Mouse (Mus musculus): ENCODE measurements around the gene Spem1. TPM values are rescaled to one million over a fixed set of nuclear protein-coding genes. Genes with fewer than 3 reads are reported as not detected.
"Not testable (repeated sequence)": the region's sequence is repeated elsewhere in the genome, so short reads cannot be mapped to it uniquely, and the experiment has no call there.

Gene Spem1
- polyA plus RNA-seq (2014; fragmentation: Nextera tagmentation; extraction: Ambion mirVana) = 0.40 and 0.44 TPM in 2 replicates

DNA sequence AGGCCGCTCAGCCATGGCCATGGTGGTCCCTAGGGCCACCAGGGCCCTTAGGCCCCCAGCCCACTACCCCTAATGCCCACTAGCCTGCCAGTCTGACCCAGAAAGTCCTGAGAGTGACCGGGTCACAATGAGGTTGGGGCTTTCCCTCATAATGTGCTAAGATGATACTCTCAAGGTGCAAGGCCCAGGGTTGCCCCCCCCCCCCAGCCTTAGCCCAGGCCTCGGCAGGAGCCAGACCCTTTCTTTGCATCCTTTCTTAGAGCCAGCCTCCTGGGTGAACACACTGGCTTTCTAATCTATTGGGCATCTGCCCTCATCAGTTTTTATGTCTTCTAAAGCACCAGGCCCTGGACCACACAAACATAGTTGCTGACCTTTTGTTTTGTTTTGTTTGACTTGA is at the start of gene Spem1:
Spem1 (minus strand) TSS at position 101 of the 400 bp plus-strand sequence.
- ATAC-seq (ENCODE audit: low FRiP score) = no peak
- no peaks in the 10 kb centered on the region for H3K4me1 ChIP-seq (replicated peaks; ENCODE audit: control insufficient read depth, insufficient read depth, low read length)
- 84% methylated on average over 3 of the region's 3 CpGs for WGBS

GRCm38 (mm10) chr11:69870289-69871069 is 48.5 kb upstream of the Spem1 start:
- no peaks in the 10 kb centered on the region for H3K36me3 ChIP-seq (replicated peaks; ENCODE audit: control insufficient read depth, insufficient read depth)
- H3K4me2 ChIP-seq (replicated peaks) = no peak overlapping the region
- H3K9me3 ChIP-seq (ENCODE audit: control insufficient read depth, low read length) = no peaks in the 10 kb centered on the region
- H3K27ac ChIP-seq = no peak overlapping the region
- no peak for DNase-seq (ENCODE audit: low spot score)
- ATAC-seq (ENCODE audit: low FRiP score) = no peak
- no peak overlapping the region for H3K9ac ChIP-seq
- 93% methylated on average over 2 of the region's 2 CpGs for WGBS
- H3K4me1 ChIP-seq (replicated peaks; ENCODE audit: control insufficient read depth, insufficient read depth, low read length) = no peaks in the 10 kb centered on the region
- H3K27me3 ChIP-seq (ENCODE audit: control insufficient read depth, insufficient read depth, low read length) = no peaks in the 10 kb centered on the region
- no peak overlapping the region for H3K4me3 ChIP-seq (replicated peaks; ENCODE audit: low read length)

More for the DNA sequence above, at the start of gene Spem1:
- Histone ChIP-seq H3K36me3 (replicated peaks; ENCODE audit: control insufficient read depth, insufficient read depth) (peaks cover 36% of the 10 kb centered on the region), H3K4me2 (replicated peaks) (no peak within 1 kb of the TSS), H3K9ac (no peak within 1 kb of the TSS), H3K4me3 (replicated peaks; ENCODE audit: low read length) (no peak within 1 kb of the TSS), H3K27ac (no peak within 1 kb of the TSS), H3K9me3 (ENCODE audit: control insufficient read depth, low read length) (no peaks in the 10 kb centered on the region), H3K27me3 (ENCODE audit: control insufficient read depth, insufficient read depth, low read length) (no peaks in the 10 kb centered on the region)
- DNase-seq (ENCODE audit: low spot score) = no peak

DNA sequence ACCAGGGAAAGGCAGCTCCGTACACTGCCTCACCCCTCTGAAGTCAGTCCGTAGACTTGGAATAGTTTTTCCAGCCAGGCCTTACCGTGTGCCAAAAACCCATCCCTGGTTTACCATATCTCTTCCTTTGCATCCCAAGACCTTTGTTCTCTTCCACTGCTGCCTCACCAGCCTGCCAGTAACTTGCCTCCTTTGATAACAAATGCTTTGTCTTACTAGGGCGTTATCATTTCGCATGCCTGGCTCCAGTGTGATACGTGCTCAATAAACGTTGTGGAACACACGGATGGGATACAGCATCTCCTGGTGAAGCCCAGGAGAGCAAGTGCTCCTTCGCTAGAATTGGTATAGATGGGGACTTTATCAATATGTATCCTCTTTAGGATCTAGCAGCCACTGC is 45.4 kb upstream of the Spem1 start:
- no peaks in the 10 kb centered on the region for H3K9me3 ChIP-seq (ENCODE audit: control insufficient read depth, low read length)
- ATAC-seq (ENCODE audit: low FRiP score) = no peak

DNA sequence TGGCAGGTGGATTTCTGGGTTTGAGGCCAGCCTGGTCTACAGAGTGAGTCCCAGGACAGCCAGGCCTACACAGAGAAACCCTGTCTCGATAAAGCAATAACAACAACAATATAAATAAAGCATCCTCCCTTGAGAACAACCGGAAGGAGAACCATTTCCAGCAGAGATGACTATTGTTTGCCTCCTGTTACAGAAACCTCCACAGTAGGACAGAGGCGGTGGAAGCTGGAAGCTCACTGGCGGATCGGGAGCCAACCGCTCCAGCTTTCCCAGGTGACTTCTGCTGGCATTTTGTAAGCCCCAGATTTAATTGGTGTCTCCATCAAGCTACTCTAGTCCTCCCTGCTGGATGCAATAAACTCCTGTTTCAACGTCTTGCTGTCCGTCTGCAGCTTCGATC is 43.6 kb upstream of the Spem1 start:
- H3K9me3 ChIP-seq (ENCODE audit: control insufficient read depth, low read length) = no peaks in the 10 kb centered on the region
- DNase-seq (ENCODE audit: low spot score) (no peak), ATAC-seq (ENCODE audit: low FRiP score) (no peak)
- WGBS = 78% methylated on average over 9 of the region's 9 CpGs
- H3K9ac ChIP-seq = no peak overlapping the region
- H3K4me3 ChIP-seq (replicated peaks; ENCODE audit: low read length) = no peak overlapping the region
- H3K36me3 ChIP-seq (replicated peaks; ENCODE audit: control insufficient read depth, insufficient read depth) = no peaks in the 10 kb centered on the region
- no peak overlapping the region for H3K4me2 ChIP-seq (replicated peaks)
- H3K27me3 ChIP-seq (ENCODE audit: control insufficient read depth, insufficient read depth, low read length) = no peaks in the 10 kb centered on the region
- H3K27ac ChIP-seq = no peak overlapping the region
- no peaks in the 10 kb centered on the region for H3K4me1 ChIP-seq (replicated peaks; ENCODE audit: control insufficient read depth, insufficient read depth, low read length)

More for the DNA sequence above, 45.4 kb upstream of the Spem1 start:
- Histone ChIP-seq H3K36me3 (replicated peaks; ENCODE audit: control insufficient read depth, insufficient read depth) (no peaks in the 10 kb centered on the region), H3K4me1 (replicated peaks; ENCODE audit: control insufficient read depth, insufficient read depth, low read length) (no peaks in the 10 kb centered on the region), H3K27me3 (ENCODE audit: control insufficient read depth, insufficient read depth, low read length) (no peaks in the 10 kb centered on the region), H3K9ac (no peak overlapping the region), H3K27ac (no peak overlapping the region), H3K4me3 (replicated peaks; ENCODE audit: low read length) (no peak overlapping the region), H3K4me2 (replicated peaks) (no peak overlapping the region)
- 69% methylated on average over 9 of the region's 9 CpGs for WGBS
- DNase-seq (ENCODE audit: low spot score) = no peak

DNA sequence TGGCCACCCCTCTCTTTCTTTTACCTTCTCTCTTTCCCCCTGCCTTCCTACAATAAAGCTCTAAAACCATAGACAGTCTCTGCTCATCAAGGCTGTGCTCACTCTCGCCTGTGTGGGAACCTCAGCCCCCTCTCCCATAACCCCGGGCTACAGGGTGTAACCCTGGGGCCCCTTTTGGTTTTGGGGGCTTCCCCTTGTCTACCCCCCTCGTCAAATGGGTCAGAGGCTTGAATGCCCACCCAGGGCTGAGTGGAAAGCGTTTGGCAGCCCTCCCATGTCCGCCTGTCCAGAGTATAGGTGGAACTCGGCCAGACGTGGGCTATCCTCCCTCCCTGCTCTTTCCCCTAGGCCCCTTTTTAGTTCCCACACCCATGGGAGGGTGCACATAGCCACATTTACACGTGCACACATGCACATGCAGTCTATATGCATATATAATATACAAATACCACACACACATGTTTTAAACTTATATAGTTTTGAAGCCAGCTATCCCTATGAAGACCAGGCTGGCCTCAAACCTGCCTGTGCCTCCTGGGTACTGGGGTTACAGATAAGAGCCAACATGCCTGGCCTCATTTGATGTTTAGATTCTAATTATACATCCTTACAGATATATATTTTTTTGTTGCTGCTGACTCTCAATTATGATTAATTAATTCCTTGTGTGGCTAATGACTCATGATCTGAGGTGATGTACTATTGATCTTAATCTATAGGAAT is 42.3 kb upstream of the Spem1 start:
- no peak overlapping the region for H3K4me3 ChIP-seq (replicated peaks; ENCODE audit: low read length)
- no peak overlapping the region for H3K9ac ChIP-seq
- DNase-seq (ENCODE audit: low spot score) (no peak), ATAC-seq (ENCODE audit: low FRiP score) (no peak)
- no peaks in the 10 kb centered on the region for H3K36me3 ChIP-seq (replicated peaks; ENCODE audit: control insufficient read depth, insufficient read depth)
- H3K9me3 ChIP-seq (ENCODE audit: control insufficient read depth, low read length) = no peaks in the 10 kb centered on the region
- WGBS = 56% methylated on average over 8 of the region's 8 CpGs
- H3K27me3 ChIP-seq (ENCODE audit: control insufficient read depth, insufficient read depth, low read length) = 0 out of 2 replicates have a peak, but pooled peaks cover 4% of the 10 kb centered on the region
- H3K27ac ChIP-seq = no peak overlapping the region
- H3K4me1 ChIP-seq (replicated peaks; ENCODE audit: control insufficient read depth, insufficient read depth, low read length) = no peaks in the 10 kb centered on the region
- no peak overlapping the region for H3K4me2 ChIP-seq (replicated peaks)

DNA sequence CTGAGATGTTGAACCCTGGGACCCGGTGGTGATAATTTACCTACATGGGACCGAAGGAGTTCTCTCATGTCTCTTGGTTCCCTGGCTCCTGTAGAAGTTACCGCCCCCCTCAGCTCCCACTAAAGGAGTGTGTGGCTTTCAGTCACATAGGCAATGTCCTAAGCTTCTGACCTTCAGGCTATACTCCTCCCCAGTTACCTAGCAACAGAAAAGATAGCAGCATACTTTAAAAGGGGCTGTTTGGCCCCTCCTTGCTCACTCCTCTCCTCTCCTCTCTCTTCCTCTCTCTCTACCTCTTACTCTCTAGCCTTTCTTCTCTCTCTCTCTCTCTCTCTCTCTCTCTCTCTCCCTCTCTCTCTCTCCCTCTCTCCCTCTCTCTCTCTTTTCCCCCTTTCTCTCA is 41.7 kb upstream of the Spem1 start:
- not testable (repeated sequence) for H3K4me2 ChIP-seq (replicated peaks); ATAC-seq (ENCODE audit: low FRiP score); DNase-seq (ENCODE audit: low spot score); H3K27ac ChIP-seq; H3K9ac ChIP-seq; H3K36me3 ChIP-seq (replicated peaks; ENCODE audit: control insufficient read depth, insufficient read depth); H3K4me1 ChIP-seq (replicated peaks; ENCODE audit: control insufficient read depth, insufficient read depth, low read length); H3K9me3 ChIP-seq (ENCODE audit: control insufficient read depth, low read length); H3K4me3 ChIP-seq (replicated peaks; ENCODE audit: low read length)
- H3K27me3 ChIP-seq (ENCODE audit: control insufficient read depth, insufficient read depth, low read length) = peaks cover 10% of the 10 kb centered on the region; the same call in 1 of the 2 replicates
- 77% methylated on average over 3 of the region's 3 CpGs for WGBS

GRCm38 (mm10) chr11:69858113-69858998 is 36.4 kb upstream of the Spem1 start, which contains the start of gene Tnk1:
Gene Tnk1, minus strand, starts transcription at chr11:69858730.
- WGBS = 22% methylated on average over 30 of the region's 30 CpGs
- no peak for DNase-seq (ENCODE audit: low spot score)

DNA sequence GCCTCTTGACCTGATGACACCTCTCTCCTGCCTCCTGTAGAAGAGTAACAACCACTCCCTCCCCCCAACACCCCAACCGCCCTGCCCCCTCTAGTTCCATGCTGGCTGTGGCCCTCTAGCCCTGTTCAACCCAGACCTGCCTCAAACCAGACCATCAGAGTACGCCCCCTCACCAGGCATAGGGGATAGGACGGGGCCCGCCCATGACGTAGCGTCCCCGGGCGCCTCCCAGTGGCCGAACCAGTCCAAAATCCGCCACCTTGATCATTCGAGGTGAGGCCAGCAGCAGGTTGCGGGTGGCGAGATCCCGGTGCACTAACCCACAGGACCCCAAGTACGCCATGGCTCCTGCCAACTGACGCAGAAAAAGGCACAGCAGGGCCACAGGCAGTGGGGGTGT is 33.4 kb upstream of the Spem1 start:
- DNase-seq (ENCODE audit: low spot score) (no peak), ATAC-seq (ENCODE audit: low FRiP score) (no peak)
- 16% methylated on average over 16 of the region's 16 CpGs for WGBS

More at GRCm38 (mm10) chr11:69858113-69858998, 36.4 kb upstream of the Spem1 start, which contains the start of gene Tnk1:
- Histone ChIP-seq H3K9ac (no peak within 1 kb of the TSS), H3K36me3 (replicated peaks; ENCODE audit: control insufficient read depth, insufficient read depth) (no peaks in the 10 kb centered on the region), H3K27me3 (ENCODE audit: control insufficient read depth, insufficient read depth, low read length) (peaks cover 23% of the 10 kb centered on the region), H3K4me1 (replicated peaks; ENCODE audit: control insufficient read depth, insufficient read depth, low read length) (no peaks in the 10 kb centered on the region), H3K9me3 (ENCODE audit: control insufficient read depth, low read length) (no peaks in the 10 kb centered on the region), H3K4me2 (replicated peaks) (no peak within 1 kb of the TSS), H3K4me3 (replicated peaks; ENCODE audit: low read length) (no peak within 1 kb of the TSS), H3K27ac (no peak within 1 kb of the TSS)
- ATAC-seq (ENCODE audit: low FRiP score) = no peak

DNA sequence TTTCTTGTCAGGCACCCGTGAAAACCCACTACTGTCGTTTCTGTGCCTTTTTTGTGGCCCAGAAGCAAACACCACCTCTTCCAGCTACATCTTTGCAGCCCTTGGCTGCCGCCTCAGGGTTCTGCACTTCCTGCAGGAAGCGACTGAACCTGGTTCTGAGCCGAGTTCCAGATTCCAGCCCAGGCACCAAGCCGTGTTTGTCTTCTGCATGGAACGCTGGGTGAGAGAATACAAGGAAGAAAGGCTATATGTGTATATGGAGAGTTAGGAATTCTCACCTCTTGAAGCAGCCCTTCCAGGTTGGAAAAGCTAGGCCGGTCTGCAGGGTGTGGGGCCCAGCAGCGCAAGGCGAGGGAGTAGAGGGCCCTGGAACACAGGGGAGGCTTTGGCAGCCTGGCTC is 32.7 kb upstream of the Spem1 start:
- Histone ChIP-seq H3K4me3 (replicated peaks; ENCODE audit: low read length) (no peak overlapping the region), H3K9ac (no peak overlapping the region), H3K4me1 (replicated peaks; ENCODE audit: control insufficient read depth, insufficient read depth, low read length) (no peaks in the 10 kb centered on the region), H3K27me3 (ENCODE audit: control insufficient read depth, insufficient read depth, low read length) (peaks cover 20% of the 10 kb centered on the region), H3K4me2 (replicated peaks) (no peak overlapping the region), H3K9me3 (ENCODE audit: control insufficient read depth, low read length) (no peaks in the 10 kb centered on the region), H3K36me3 (replicated peaks; ENCODE audit: control insufficient read depth, insufficient read depth) (peaks cover 20% of the 10 kb centered on the region), H3K27ac (no peak overlapping the region)
- 88% methylated on average over 10 of the region's 10 CpGs for WGBS
- no peak for DNase-seq (ENCODE audit: low spot score)
- no peak for ATAC-seq (ENCODE audit: low FRiP score)

More for the DNA sequence above, 33.4 kb upstream of the Spem1 start:
- Histone ChIP-seq H3K27ac (no peak overlapping the region), H3K4me1 (replicated peaks; ENCODE audit: control insufficient read depth, insufficient read depth, low read length) (no peaks in the 10 kb centered on the region), H3K9ac (no peak overlapping the region), H3K27me3 (ENCODE audit: control insufficient read depth, insufficient read depth, low read length) (peaks cover 23% of the 10 kb centered on the region), H3K9me3 (ENCODE audit: control insufficient read depth, low read length) (no peaks in the 10 kb centered on the region), H3K4me2 (replicated peaks) (no peak overlapping the region), H3K36me3 (replicated peaks; ENCODE audit: control insufficient read depth, insufficient read depth) (peaks cover 14% of the 10 kb centered on the region), H3K4me3 (replicated peaks; ENCODE audit: low read length) (no peak overlapping the region)
